8 mouse cellular contexts compared by ENCODE assay signal in genomic region chr12:25097210-25098160, GRCm38 (mm10). TPM values are rescaled to one million over a fixed set of nuclear protein-coding genes. Genes with fewer than 3 reads are reported as not detected.
DNase-seq lines count a peak whose midpoint lies in the region; ATAC-seq lines count a peak whose summit lies in the region.

No protein-coding gene starts in this region.

- H3K27ac ChIP-seq in embryonic facial prominence, embryonic 12.5 days = peak overlapping the region; percentile 99
- peak overlapping the region; percentile 96 for H3K27ac ChIP-seq in stomach, embryonic 15.5 days

- H3K4me1 ChIP-seq in embryonic facial prominence, embryonic 12.5 days = peaks cover 36% of the 10 kb centered on the region
- H3K4me1 ChIP-seq in stomach, embryonic 15.5 days = peaks cover 34% of the 10 kb centered on the region

- peak; percentile 22 for DNase-seq in cerebellum, adult 11 months
- DNase-seq in adipocyte (ENCODE audit: low spot score) = peak; percentile 39
- peak; percentile 30 to 41 for DNase-seq in heart, postnatal 36 days
- DNase-seq in kidney, postnatal 4 days = peak; percentile 76 to 83
- DNase-seq in mesoderm, embryonic 11.5 days (ENCODE audit: low read depth, low spot score) = peak; percentile 82

- peak overlapping the region; percentile 87 for H3K4me2 ChIP-seq in embryonic facial prominence, embryonic 12.5 days (replicated peaks)
- peak overlapping the region; percentile 93 for H3K4me2 ChIP-seq in stomach, embryonic 15.5 days

- H3K9ac ChIP-seq in embryonic facial prominence, embryonic 12.5 days = peak overlapping the region; percentile 53
- 0 out of 2 replicates have a peak overlapping the region, but pooled peaks have one; percentile 19 for H3K9ac ChIP-seq in stomach, embryonic 15.5 days

- peak overlapping the region; percentile 88 for H3K4me3 ChIP-seq in embryonic facial prominence, embryonic 12.5 days
- H3K4me3 ChIP-seq in stomach, embryonic 15.5 days (replicated peaks) = peak overlapping the region; percentile 54

- WGBS in embryonic facial prominence, embryonic 12.5 days = 2% methylated on average over 28 of the region's 28 CpGs
- 7% methylated on average over 28 of the region's 28 CpGs for WGBS in stomach, embryonic 15.5 days

- H3K9me3 ChIP-seq in embryonic facial prominence, embryonic 12.5 days = no peaks in the 10 kb centered on the region
- no peaks in the 10 kb centered on the region for H3K9me3 ChIP-seq in stomach, embryonic 15.5 days

- ATAC-seq in cerebellum, adult (ENCODE audit: insufficient number of reproducible peaks, low FRiP score, low TSS enrichment) = no peak
- ATAC-seq in embryonic facial prominence, embryonic 12.5 days (ENCODE audit: insufficient number of reproducible peaks, insufficient read depth, low FRiP score, low TSS enrichment) = no peak
- no peak for ATAC-seq in stomach, embryonic 15.5 days (ENCODE audit: insufficient read depth, low FRiP score, low read depth)

- H3K27me3 ChIP-seq in embryonic facial prominence, embryonic 12.5 days = no peaks in the 10 kb centered on the region
- H3K27me3 ChIP-seq in stomach, embryonic 15.5 days (replicated peaks) = no peaks in the 10 kb centered on the region

- intact Hi-C loops in heart, postnatal 36 days (cut with DNase I) = loop anchor here (2.0 to 10.0 kb wide), 5 partner anchors 63 to 1347 kb away; no protein-coding TSS in a partner anchor

- H3K36me3 ChIP-seq in embryonic facial prominence, embryonic 12.5 days = no peaks in the 10 kb centered on the region
- no peaks in the 10 kb centered on the region for H3K36me3 ChIP-seq in stomach, embryonic 15.5 days

RNA-seq across cellular contexts. Expression of gene Id2, which starts 0.5 kb away (rescaled TPM):
- polyA plus RNA-seq in embryonic facial prominence, embryonic 12.5 days (2016; fragmentation: Nextera tagmentation; extraction: Ambion mirVana) = 448 and 458 TPM in 2 replicates
- total RNA-seq in heart, postnatal 36 days (2021) = 10 to 100 TPM; 13.0 TPM
- 339 and 387 TPM in 2 replicates for polyA plus RNA-seq in stomach, embryonic 15.5 days (2015; fragmentation: Nextera tagmentation; extraction: Ambion mirVana)

Comparison
In these comparisons a context has a peak if more than half of its experiments do, and no peak if none do; other contexts are left out.
1. DNase-seq: peak in every context shown above with its lines; median percentile 82 in mesoderm, embryonic 11.5 days; 80 in kidney, postnatal 4 days; 39 in adipocyte; 36 in heart, postnatal 36 days; 22 in cerebellum, adult 11 months.